Mouse (Mus musculus): ENCODE data around the gene A030005K14Rik.

Gene A030005K14Rik

DNA sequence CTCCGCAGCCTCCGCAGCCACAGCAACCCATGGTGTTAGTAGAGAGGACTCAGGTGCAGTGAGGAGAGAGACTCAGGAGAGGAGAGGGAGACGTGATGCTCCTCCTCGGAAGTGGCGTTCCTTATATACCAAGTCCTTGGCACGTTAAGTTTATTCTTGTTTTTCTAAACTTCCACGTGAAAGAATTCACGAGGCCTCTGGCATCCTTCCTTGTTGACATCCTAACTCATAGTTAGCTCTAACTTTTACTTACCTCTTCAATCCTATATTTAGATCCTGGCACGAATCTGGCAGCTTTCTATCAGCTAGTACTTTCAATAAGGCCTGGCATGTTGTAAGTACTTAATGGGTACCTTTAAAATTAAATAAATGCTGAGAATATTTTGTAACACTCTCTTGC is at the start of gene A030005K14Rik:
Gene A030005K14Rik (minus strand): TSS at position 101 of the 400 bp plus-strand sequence.
- DNase-seq = no peak

GRCm38 (mm10) chr1:83107410-83107978 is 48.3 kb upstream of the A030005K14Rik start:
- no peak for DNase-seq

DNA sequence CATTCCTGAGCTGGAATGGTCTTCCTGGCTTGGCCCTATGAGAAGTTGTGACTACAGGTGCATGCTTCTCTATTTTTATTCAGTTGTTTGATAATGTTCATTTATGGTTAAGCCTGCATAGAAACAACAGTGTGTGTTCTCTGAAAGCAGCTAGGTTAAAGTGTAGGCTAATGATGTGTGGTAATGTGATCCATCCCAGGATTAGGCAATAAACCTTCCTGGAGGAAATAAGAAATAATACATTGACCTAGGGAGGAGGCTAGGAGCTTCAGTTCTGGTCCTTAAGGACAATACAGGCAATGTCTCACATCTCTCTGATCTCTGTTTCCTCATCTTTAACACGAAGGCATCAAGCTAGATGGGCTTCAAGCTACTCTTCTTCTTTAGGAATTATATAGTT is 46.3 kb upstream of the A030005K14Rik start:
- DNase-seq = no peak

DNA sequence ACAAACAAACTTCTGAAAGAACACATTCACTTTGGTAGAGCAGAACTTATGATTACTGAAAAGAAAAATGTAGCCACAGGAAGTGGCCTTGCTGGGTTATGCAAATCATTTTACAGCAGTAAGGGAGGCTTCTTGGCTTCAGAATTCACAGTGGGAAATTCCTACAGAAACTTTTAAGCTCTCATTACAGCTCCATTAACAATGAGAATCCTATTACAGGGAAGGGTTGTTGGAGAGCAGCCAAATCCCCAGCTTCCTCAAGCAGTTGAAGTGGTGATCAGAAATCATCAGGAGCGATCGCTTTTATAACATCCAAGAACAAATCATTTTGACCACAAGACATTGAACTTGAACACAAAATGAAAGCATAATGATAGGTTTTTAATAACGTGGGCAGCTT is 42.7 kb upstream of the A030005K14Rik start:
- peak in 1 of 2 experiments; percentile 3 for DNase-seq

GRCm38 (mm10) chr1:83099580-83100137 is 40.5 kb upstream of the A030005K14Rik start:
- DNase-seq = no peak

DNA sequence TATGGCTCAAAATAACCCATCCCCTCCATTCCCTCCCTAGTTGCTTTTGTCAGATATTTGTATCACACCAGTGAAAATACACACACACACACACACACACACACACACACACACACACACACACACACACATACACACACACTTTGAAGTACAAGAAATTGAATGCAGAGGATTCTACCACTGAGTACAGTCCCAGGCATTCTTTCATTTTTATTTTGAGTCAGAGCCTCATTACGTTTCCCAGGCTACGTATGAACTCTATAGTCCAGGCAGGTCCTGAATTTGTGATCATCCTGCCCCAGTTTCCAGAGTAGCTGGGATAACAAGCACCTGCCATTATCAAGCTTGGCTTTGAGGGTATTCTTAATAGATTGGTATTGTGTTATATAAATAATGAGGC is 40.0 kb upstream of the A030005K14Rik start:
- DNase-seq = no peak

DNA sequence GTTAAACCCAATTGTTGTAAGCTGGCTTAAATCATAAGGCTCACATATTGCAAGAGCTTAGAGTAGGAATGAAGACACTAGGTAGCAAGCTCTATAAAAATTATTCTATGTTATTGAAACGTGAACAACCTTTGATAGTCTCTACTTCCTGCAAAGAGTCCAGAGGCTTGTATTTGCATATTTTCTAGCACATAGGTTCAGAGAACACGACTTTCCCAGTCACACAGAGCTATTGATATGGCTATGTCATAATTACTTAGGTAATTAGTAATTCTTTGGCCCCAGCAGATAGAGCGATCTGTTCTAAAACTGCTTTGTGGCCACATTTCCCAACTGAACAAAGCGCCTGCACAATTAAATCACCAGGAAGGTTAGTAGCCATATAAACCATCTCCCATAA is 37.8 kb upstream of the A030005K14Rik start:
- no peak for DNase-seq

DNA sequence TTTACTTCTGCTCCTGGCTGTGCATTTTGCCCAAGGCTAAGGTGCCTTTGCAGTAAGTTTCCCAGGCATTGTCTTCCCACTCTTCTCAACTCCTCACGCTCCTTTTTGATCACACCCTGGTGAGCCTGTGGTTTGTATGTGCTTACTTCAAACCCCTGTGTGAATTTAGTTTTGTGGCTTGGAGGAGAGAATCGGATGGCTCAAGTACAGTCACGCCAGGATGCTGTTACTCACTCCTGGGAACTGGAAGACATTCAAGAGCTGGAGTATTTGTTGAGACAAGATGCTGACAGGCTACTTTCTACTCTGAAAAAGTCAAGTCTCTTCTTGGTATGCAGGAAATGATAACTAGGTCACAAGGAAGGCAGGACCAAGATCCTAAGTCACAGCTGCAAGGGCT is 32.1 kb upstream of the A030005K14Rik start:
- no peak for DNase-seq

DNA sequence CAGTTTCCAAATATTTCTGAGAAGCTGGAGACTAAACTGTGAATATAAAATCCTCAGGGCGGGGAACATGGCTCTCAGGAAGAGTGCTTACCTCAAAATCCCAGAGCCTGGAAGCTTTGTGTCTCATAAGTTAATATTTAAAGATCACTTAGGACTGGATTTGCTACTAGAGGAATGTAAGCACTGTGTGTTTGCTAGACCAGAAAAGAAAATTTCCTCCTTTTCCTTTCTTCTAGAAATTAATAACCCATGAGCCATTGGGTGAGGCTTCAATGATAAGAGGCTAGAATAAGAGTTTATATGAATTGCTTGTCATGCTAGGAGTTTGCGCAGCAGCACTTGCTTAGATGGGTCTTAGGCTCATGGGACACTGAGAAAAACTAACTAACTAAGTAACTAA is 25.6 kb upstream of the A030005K14Rik start:
- no peak for DNase-seq

- no peak for DNase-seq
These were observed 17.8 kb upstream of the A030005K14Rik start for GRCm38 (mm10) chr1:83077016-83077415.

DNA sequence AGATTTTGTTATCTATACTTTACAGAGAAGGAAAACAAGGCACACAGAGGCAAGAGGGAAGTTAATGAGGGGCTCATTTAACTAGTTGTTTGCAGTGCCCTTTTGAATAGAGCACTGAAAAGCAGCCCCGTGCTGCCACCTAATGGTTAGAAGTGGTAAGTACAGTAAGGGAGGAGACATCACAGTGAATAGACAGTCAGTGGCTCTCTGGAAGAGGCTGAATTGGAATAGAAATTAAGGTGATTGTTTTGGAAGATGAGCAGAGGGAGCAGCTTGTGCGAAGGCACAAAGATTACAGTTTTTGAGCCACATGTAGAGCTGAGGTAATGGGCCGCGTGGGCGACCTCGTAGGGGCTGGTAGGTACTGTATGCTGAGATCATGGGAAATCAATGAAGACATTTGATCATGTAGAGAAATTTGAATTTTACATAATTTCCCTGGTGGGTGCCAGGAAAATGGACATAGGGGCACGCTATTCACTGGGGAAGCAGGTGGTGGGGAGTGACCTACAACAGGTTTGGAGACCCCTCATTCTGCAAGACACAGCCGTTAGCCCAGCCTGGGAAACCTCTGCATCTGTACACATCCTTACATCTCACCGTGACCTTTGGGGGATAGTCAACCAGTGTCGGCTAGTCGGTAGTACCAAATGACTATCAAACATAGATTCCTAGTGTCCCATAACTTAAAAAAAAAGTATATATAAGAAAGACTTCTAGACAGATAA is 17.2 kb upstream of the A030005K14Rik start:
- DNase-seq = peak in 1 of 2 experiments; percentile 30

DNA sequence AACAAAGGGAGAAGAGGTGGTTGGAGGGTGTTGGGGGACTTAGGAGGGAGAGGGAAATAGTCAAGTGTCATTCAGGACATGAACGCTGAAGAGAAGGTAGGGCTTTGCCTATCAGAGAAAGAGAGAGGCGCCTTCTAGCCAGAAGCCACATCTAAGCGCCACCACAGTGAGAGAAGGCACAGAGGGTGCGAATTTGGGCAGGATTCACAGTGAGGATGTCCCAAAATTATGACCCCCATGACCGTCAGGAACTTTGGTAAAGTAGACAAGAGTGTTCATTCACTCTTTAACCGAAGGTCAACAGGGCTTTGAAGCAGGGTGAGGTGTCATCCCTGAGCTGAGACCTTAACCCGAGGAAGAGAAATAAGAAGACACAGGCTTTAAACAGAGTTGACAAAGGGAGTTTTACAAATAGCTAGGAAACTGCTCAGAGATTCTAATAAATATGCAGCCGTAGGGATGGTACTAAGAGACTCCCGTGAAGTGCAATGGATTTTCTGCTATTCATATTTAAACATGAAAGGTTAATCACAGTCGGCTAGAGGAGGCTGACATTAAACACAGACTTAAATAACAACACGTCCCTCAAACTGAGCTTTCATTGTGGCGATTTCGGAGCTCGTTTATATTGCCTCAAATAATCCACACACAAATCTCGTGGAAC is 16.5 kb upstream of the A030005K14Rik start:
- DNase-seq = no peak

GRCm38 (mm10) chr1:83067205-83067604 is 8.0 kb upstream of the A030005K14Rik start:
- DNase-seq = no peak

DNA sequence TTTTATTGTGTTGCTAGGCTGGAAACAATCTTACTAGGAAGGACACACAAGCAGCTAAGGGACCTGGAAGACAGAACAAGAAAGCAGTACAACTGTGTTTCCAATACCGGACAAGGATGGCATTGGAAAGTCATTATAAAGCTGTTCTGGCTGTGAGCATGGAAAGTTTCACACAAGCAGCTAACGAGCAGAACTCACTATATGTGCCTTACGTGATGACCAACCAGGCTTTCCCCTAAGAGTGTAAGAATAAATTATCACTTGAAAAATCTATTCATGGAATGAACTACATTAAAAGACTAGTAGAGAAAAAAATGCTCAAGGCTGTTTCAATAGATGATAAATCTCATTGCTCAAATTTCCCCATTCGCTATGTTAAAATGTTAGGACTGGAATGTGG is 7.4 kb upstream of the A030005K14Rik start:
- no peak for DNase-seq

DNA sequence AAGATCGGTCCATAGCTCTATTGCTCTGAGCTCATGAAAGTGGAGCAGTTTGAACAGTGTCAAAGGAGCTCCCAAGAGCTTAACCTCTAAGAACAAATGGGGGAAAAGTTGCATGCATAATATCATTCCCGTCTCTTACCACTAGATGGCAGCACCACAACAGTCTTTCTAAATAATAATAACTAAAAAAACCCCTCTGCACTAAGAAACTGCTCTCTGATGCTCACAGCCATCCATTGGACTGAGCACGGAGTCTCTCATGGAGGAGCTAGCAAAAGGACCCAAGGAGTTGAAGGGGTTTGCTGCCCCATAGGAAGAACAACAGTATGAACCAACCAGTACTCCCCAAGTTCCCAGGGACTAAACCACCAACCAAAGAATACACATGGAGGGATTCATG is 5.7 kb upstream of the A030005K14Rik start:
- peak in 1 of 2 experiments; percentile 11 for DNase-seq

GRCm38 (mm10) chr1:83060643-83061042 is 1.5 kb upstream of the A030005K14Rik start, which contains the start of gene Krtap28-13:
TSS of gene Krtap28-13 (plus strand) at chr1:83060930.
- DNase-seq = no peak

DNA sequence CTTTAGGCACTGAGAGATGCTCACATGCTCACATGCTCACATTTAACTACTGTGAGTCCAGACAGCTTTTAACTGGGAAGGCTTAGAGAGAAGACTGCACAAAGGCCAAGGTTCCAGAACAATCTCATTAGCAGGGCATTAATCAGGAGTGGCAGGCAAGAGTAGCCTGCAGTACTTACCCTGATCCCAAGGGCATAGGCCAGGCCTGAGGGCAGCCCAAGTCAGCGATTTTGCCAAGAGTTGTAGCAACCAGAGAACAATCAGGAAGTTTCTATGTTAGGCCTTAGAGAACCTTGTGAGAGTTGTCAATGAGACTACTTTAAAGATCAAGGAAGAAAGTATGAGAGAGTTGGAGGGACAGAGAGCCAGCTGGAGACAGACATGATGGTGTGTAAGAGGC is 697 bp downstream of the A030005K14Rik start:
- no peak for DNase-seq

DNA sequence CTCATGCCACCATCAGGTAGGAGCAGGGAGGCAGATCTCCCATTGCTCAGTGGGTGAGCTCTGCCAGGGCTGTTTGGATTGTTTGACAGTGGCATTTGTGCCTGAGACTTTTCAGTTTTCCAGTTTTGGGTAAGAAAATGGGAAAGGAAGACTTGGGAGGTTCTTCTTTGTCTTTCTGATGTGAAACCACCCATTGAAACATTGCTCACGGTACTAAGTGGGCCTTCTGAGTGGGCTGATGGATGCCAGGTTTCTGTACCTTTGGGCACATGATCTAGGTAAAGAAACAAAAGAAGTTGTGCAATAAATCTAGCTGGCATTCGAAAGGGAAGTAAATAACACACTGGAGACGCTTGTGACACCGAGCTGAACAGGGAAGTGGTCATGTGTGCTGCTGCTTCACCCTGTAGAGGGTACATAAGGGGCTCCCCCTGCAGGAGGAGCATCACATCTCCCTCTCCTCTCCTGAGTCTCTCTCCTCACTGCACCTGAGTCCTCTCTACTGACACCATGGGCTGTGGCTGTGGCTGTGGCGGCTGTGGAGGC is 14.2 kb downstream of the A030005K14Rik start, which contains the start of gene Gm47969:
Gene Gm47969 (plus strand): TSS at position 51 of the 546 bp plus-strand sequence.
- no peak for DNase-seq

GRCm38 (mm10) chr1:83042380-83042779 is 16.8 kb downstream of the A030005K14Rik start, which contains the start of gene Krtap28-10:
TSS of gene Krtap28-10 (minus strand) at chr1:83042480.
- no peak for DNase-seq

- no peak for DNase-seq
These were observed 20.1 kb downstream of the A030005K14Rik start for GRCm38 (mm10) chr1:83039080-83039479.

GRCm38 (mm10) chr1:83038109-83038672 is 21.0 kb downstream of the A030005K14Rik start, which contains the start of gene Slc19a3:
TSS of gene Slc19a3 (minus strand) at chr1:83038448.
- DNase-seq = peak; percentile 39 to 56

DNA sequence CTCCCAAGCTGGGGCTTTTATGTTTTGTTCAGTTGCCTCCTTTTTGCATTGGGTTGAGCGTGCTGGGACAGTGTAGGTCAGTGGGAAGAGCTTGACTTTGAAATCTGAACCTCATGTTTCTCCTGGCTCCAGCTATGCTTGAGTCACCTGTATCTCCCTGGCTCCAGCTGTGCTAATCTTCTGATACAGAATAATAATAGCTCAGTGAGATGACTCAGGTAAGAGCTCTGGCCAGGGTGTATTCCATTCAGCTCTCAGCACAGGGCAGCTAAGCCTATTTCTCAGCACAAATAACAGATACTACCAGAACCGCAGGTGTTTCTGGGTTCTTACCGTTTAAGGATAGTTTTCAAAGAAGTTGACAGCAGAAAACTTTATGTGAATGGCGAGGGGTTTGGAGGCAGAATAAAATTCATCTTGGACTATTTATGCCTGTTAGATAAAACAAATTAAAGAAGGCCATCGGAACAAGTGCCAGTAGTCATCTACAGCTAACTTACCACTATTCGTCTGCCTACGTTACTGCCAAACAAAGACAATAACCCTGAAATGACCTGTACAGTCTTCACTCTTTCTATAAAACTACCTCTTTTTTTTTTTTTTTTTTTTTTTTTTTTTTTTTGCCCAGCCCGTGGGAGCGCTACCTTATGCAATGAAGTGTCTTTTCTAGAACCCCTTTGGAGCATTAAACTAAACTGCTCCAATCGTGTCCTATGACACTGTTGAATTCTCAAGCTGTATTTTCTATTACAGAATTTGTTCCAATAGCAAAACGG is 22.1 kb downstream of the A030005K14Rik start:
- no peak for DNase-seq

Measured in cerebellum, postnatal 25 days (tissue).